Mouse (Mus musculus) WW6 (cell line): ENCODE data around the gene Gm21987.

Source experiments
- DNase-seq: peaks from one replicate; pipeline ENCODE4 v3.0.0-alpha.2; 2013; ENCODE audit warnings: low read depth, low spot score

The Gm21987 gene

GRCm38 (mm10) chr16:38348217-38348761 is 1.4 kb downstream of the Gm21987 start:
- no peak for DNase-seq

GRCm38 (mm10) chr16:38349881-38350280 is 3.0 kb downstream of the Gm21987 start:
- no peak for DNase-seq

- DNase-seq = no peak
Observed at GRCm38 (mm10) chr16:38350361-38350855, 3.6 kb downstream of the Gm21987 start.

GRCm38 (mm10) chr16:38350939-38351338 is 4.1 kb downstream of the Gm21987 start:
- DNase-seq = no peak

GRCm38 (mm10) chr16:38352031-38352430 is 5.2 kb downstream of the Gm21987 start:
- no peak for DNase-seq

- no peak for DNase-seq
Observed at GRCm38 (mm10) chr16:38352851-38353250, 6.0 kb downstream of the Gm21987 start.

GRCm38 (mm10) chr16:38353642-38354041 is 6.8 kb downstream of the Gm21987 start:
- no peak for DNase-seq

DNA sequence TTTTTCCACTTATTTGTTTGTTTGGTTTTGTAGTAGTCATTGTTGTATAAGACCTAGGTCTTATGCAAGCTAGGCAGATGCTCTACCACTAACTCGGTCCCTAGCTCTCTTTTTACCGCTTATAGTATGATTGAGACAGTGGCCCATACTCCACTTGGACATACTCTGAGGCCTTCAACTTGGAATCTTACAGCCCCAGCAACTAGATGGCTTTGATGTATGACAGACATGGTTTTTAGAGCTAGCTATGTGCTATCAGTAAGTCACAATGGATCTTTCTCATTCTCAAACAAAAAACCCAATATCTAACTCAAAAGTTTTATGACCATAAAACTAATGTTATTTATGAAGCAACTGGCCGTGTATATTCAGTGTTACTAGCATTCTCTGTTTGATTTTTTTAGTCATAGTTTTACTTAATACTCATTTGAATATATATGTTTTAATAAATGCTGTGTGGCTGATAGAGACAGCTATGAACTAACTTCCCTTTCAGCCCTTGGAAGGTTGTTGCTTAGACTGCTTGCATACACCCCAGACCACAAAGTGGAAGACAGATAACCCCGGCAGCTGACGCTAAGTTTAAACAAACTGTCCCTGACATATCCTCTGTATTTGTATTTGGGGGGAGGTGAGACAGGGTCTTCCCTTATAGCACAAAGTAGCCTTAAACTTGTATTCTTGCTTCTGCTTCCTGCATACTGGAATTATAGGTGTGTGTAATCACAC is 7.5 kb downstream of the Gm21987 start:
- no peak for DNase-seq

DNA sequence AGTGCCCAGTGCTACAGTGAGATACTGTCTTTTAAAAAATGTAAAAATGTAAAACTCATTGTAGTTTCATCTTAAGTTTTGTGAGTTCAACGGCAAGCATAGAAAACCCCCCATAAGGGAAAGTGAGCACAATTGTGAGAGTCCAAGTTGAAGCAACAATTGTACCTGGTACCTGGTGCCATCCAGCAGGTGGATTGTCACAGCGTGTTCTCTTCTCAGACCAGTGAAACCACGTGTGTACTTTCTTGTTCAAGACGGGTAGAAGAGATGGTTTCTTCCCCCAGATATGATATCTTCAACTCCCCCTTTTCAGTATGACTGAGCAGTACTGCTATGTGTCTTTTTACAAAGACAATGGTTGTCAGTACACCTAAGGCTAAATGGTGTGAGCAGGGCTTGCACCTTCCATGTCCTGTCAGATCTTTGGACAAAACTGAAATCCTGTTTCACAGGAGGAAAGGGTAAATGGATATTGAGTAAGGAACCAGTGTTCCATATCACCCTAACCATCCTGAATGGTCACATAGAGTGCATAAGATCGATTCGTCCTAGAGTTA is 11.5 kb downstream of the Gm21987 start:
- DNase-seq = no peak

DNA sequence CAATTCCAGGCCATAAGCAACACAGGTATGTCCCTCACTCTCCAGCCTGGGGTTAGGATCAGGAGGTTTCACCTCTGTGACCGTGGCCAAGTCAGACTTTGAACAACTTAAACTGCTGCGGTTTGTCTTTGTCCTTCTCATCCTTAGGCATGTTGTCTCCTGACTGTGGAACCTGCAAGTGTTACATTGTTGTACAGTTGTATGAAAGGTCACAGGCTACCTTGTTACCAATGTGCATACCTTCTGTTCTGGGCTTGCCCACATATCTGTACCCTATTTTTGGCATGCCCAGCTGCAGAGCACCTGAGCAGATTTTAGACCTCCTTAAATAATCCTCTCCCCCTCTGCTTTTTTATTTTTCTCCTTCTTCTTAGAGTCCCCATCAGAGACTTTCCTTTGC is 12.4 kb downstream of the Gm21987 start:
- no peak for DNase-seq

DNA sequence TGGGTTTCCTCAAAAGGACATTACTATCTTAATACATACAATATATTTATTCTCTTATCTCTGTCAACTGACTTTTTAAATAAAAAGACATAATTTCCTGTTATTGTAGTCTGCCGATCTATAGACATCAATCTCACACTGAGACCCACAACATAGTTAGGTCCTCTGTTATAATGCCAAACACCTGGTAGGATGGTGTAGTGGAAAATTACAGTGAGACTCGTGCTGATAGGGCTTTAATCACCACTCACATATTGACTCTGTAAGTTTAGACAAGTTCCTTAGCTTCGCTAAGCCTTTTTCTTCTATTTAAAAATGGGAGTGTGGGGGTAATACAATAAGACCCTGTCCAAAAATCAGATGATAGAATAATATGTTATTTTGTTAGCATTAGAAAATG is 13.0 kb downstream of the Gm21987 start:
- no peak for DNase-seq

DNA sequence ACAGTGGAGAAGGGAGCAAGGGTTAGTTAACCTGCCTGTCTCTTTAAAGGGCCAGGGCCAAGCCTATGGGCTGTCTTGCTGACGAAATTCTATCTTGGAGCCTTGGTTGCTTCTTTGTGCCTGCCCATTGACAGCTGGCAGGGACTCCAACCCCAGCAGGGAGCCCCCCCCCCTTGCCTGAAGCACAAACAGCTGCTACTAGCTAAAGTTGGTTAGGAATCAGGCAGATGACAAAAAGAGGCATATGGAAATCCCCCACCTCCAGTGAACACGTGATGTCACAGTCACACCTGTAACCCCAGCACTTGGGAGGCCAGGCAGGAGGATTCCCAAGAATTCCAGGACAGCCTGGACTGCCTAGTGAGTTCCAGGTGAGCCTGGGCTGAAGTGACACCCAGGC is 13.5 kb downstream of the Gm21987 start:
- no peak for DNase-seq

- no peak for DNase-seq
Observed at GRCm38 (mm10) chr16:38361933-38362332, 15.1 kb downstream of the Gm21987 start, which contains the start of gene Popdc2. Popdc2 (plus strand) TSS chr16:38362209.

DNA sequence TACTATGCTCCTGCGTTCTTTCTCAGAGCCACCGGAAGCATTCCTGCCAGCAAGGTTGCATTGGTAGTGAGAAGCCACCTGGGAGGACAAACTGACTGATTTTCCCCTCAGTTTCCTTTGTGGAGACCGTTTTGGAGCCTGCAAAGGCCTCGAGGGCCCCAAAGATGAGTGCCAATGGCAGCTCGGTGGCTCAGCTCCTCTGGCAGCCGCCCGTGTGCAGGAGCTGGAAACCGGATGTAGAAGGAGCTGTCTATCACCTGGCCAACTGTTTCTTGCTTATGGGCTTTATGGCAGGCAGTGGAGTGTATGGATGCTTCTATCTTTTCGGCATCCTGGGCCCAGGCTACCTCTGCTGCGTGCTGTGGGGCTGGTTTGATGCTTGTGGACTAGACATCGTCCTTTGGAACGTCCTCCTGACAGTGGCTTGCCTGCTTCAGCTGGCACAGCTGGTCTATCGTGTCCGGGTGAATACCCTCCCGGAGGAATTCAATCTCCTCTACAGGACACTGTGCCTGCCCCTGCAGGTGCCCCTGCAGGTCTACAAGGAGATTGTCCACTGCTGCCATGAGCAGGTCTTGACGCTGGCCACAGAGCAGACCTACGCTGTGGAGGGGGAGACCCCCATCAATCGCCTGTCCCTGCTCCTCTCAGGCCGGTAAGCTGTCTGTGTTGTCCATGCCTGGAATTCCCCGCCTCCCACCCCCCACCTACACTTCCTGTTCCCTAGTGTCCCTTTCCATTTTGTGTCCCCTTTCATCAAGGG is 15.8 kb downstream of the Gm21987 start:
- no peak for DNase-seq

- DNase-seq = no peak
Observed at GRCm38 (mm10) chr16:38363256-38363595, 16.4 kb downstream of the Gm21987 start.

DNA sequence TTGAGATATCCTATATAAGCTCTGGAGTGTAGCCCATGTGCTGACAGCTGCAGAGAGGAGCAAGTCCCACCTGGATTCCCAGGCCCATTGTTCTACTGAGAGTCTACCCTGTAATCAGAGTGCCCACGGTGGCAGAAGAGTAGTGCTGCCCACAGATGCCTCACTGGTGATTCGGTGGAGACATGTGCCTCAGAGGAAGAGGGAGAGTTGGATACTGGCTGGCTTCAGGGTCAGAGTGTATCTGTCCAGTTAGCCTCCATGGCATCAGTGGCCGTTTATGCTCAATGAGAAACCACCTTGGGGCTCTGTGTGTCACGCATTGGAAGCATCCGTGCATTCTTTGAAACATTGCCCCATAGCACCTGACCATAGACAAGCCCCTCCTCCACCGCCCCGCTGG is 16.8 kb downstream of the Gm21987 start:
- no peak for DNase-seq

DNA sequence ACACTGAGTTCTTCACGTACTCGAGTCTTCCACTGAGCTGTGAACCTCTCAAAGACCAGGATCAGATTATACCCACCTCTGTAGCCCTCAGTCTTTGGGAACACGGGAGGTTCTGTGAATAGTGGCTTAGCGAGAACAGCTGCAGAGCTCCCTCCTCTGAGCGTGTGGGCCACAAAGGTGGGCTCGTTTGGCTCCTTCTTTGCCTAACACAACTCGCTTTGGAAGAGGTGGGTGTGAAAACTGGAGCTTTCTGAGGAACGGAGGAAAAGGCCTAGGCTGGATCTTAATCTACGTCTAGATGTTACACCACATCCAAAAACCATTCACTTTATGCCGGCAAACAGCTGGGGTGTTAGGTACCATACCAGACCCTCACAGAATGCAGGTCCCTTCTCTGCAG is 18.6 kb downstream of the Gm21987 start:
- no peak for DNase-seq

GRCm38 (mm10) chr16:38366231-38366630 is 19.4 kb downstream of the Gm21987 start:
- DNase-seq = no peak

- no peak for DNase-seq
Observed at GRCm38 (mm10) chr16:38368336-38368735, 21.5 kb downstream of the Gm21987 start.

GRCm38 (mm10) chr16:38369000-38369399 is 22.2 kb downstream of the Gm21987 start:
- no peak for DNase-seq

- DNase-seq = no peak
Observed at GRCm38 (mm10) chr16:38369431-38369830, 22.6 kb downstream of the Gm21987 start.

- no peak for DNase-seq
Observed at GRCm38 (mm10) chr16:38369992-38370484, 23.2 kb downstream of the Gm21987 start.
